Mouse (Mus musculus) midbrain, embryonic 10.5 days (tissue): ENCODE data around the gene Ptprd. TPM values are rescaled to one million over a fixed set of nuclear protein-coding genes. Genes with fewer than 3 reads are reported as not detected.

Experiments
- DNase-seq: peaks from one replicate; pipeline ENCODE4 v3.0.0-alpha.2; 2017; ENCODE audit warnings: low spot score
- H3K27ac ChIP-seq: fragments of 300-500 bp; sonication (generic); replicated peaks from 2 replicates; pipeline ENCODE4 v1.5.1; 2016; ENCODE audit warnings: mild to moderate bottlenecking
- H3K27me3 ChIP-seq: fragments of 300-500 bp; sonication (generic); 2 replicates; pipeline ENCODE4 v1.6.1; 2016; ENCODE audit warnings: low read depth, mild to moderate bottlenecking; ENCODE audit not compliant: poor library complexity, severe bottlenecking
- H3K36me3 ChIP-seq: fragments of 300-500 bp; sonication (generic); 2 replicates; pipeline ENCODE4 v1.6.1; 2016; ENCODE audit warnings: mild to moderate bottlenecking, moderate library complexity
- H3K4me1 ChIP-seq: fragments of 300-500 bp; sonication (generic); 2 replicates; pipeline ENCODE4 v1.6.1; 2016
- H3K4me3 ChIP-seq: fragments of 300-500 bp; sonication (generic); 2 replicates; pipeline ENCODE4 v1.5.1; 2016; ENCODE audit warnings: mild to moderate bottlenecking, moderate library complexity
- H3K9me3 ChIP-seq: fragments of 300-500 bp; sonication (generic); replicated peaks from 2 replicates; pipeline ENCODE4 v1.6.1; 2016; ENCODE audit warnings: mild to moderate bottlenecking
- WGBS: fragments of 180-500 bp; shearing (Covaris S2); methylation state at CpG from one replicate; pipeline ENCODE4 v1.1.7; 2016; 5-methylcytosine and 5-hydroxymethylcytosine counted together
- polyA plus RNA-seq: library from polyadenylated mRNA; unstranded; fragments of >200 nt; fragmentation: Nextera tagmentation; extraction: Ambion mirVana; gene quantifications from 2 replicates; pipeline ENCODE4 v1.2.1, GENCODE M21; 2016

Ptprd gene
- polyA plus RNA-seq, 1 experiment from 2014 or later: 9.6 TPM

GRCm38 (mm10) chr4:76451019-76451552, 1760.7 kb downstream of the Ptprd start:
- Histone ChIP-seq H3K27ac (peak overlapping the region; percentile 95), H3K4me1 (peaks cover 19% of the 10 kb centered on the region), H3K36me3 (no peaks in the 10 kb centered on the region), H3K27me3 (peaks cover 14% of the 10 kb centered on the region), H3K9me3 (no peaks in the 10 kb centered on the region), H3K4me3 (peak overlapping the region; percentile 78)
- WGBS: 48% methylated on average over 8 of the region's 8 CpGs
- peak; percentile 16 for DNase-seq

GRCm38 (mm10) chr4:76450351-76451018, 1761.3 kb downstream of the Ptprd start:
- Histone ChIP-seq H3K27me3 (peaks cover 14% of the 10 kb centered on the region), H3K9me3 (no peaks in the 10 kb centered on the region), H3K27ac (peak overlapping the region; percentile 95), H3K4me1 (peaks cover 19% of the 10 kb centered on the region), H3K4me3 (peak overlapping the region; percentile 78), H3K36me3 (no peaks in the 10 kb centered on the region)
- under 1% methylated on average over 34 of the region's 34 CpGs for WGBS
- DNase-seq: peak; percentile 80

- H3K4me3 ChIP-seq: peak overlapping the region; percentile 78
- no peaks in the 10 kb centered on the region for H3K36me3 ChIP-seq
- H3K27me3 ChIP-seq: peaks cover 14% of the 10 kb centered on the region
- H3K27ac ChIP-seq: peak overlapping the region; percentile 95
- no peaks in the 10 kb centered on the region for H3K9me3 ChIP-seq
- WGBS: under 1% methylated on average over 99 of the region's 99 CpGs
- peaks cover 19% of the 10 kb centered on the region for H3K4me1 ChIP-seq
- DNase-seq: peak; percentile 82
These were observed 1762.1 kb downstream of the Ptprd start for GRCm38 (mm10) chr4:76449466-76450350.

- Histone ChIP-seq H3K27ac (peak overlapping the region; percentile 95), H3K9me3 (no peaks in the 10 kb centered on the region), H3K4me1 (peaks cover 19% of the 10 kb centered on the region), H3K4me3 (peak overlapping the region; percentile 78), H3K27me3 (peaks cover 14% of the 10 kb centered on the region), H3K36me3 (no peaks in the 10 kb centered on the region)
- DNase-seq: peak; percentile 24
- under 1% methylated on average over 24 of the region's 24 CpGs for WGBS
These were observed 1762.9 kb downstream of the Ptprd start for GRCm38 (mm10) chr4:76448678-76449465.

- Histone ChIP-seq H3K4me3 (no peak overlapping the region), H3K9me3 (no peaks in the 10 kb centered on the region), H3K36me3 (no peaks in the 10 kb centered on the region), H3K4me1 (peaks cover 19% of the 10 kb centered on the region), H3K27me3 (peaks cover 14% of the 10 kb centered on the region), H3K27ac (no peak overlapping the region)
- no peak for DNase-seq
These were observed 1764.4 kb downstream of the Ptprd start for GRCm38 (mm10) chr4:76447396-76447795.

- Histone ChIP-seq H3K9me3 (no peaks in the 10 kb centered on the region), H3K4me1 (peaks cover 13% of the 10 kb centered on the region), H3K4me3 (no peak overlapping the region), H3K27me3 (no peaks in the 10 kb centered on the region), H3K27ac (no peak overlapping the region), H3K36me3 (no peaks in the 10 kb centered on the region)
- WGBS: 65% methylated on average over 4 of the region's 4 CpGs
- no peak for DNase-seq
These were observed 1767.0 kb downstream of the Ptprd start for GRCm38 (mm10) chr4:76444778-76445177.

GRCm38 (mm10) chr4:76443553-76443952, 1768.2 kb downstream of the Ptprd start:
- H3K36me3 ChIP-seq: no peaks in the 10 kb centered on the region
- no peak overlapping the region for H3K4me3 ChIP-seq
- H3K27me3 ChIP-seq: no peaks in the 10 kb centered on the region
- WGBS: 91% methylated on average over 4 of the region's 4 CpGs
- DNase-seq: no peak
- H3K27ac ChIP-seq: no peak overlapping the region
- H3K9me3 ChIP-seq: no peaks in the 10 kb centered on the region
- peaks cover 17% of the 10 kb centered on the region for H3K4me1 ChIP-seq

- whole genome bisulfite sequencing: 65% methylated on average over 6 of the region's 6 CpGs
- H3K4me1 ChIP-seq: peaks cover 14% of the 10 kb centered on the region
- H3K36me3 ChIP-seq: no peaks in the 10 kb centered on the region
- no peak overlapping the region for H3K27ac ChIP-seq
- H3K4me3 ChIP-seq: no peak overlapping the region
- no peaks in the 10 kb centered on the region for H3K27me3 ChIP-seq
- no peak for DNase-seq
- H3K9me3 ChIP-seq: no peaks in the 10 kb centered on the region
These were observed 1770.9 kb downstream of the Ptprd start for GRCm38 (mm10) chr4:76440791-76441364.

GRCm38 (mm10) chr4:76438496-76439079, 1773.2 kb downstream of the Ptprd start:
- Histone ChIP-seq H3K9me3 (no peaks in the 10 kb centered on the region), H3K27ac (no peak overlapping the region), H3K36me3 (no peaks in the 10 kb centered on the region), H3K4me1 (peaks cover 15% of the 10 kb centered on the region), H3K27me3 (no peaks in the 10 kb centered on the region), H3K4me3 (no peak overlapping the region)
- WGBS: 89% methylated on average over 6 of the region's 6 CpGs
- DNase-seq: no peak

- no peak for DNase-seq
- H3K4me1 ChIP-seq: peaks cover 15% of the 10 kb centered on the region
- H3K27me3 ChIP-seq: no peaks in the 10 kb centered on the region
- H3K4me3 ChIP-seq: no peak overlapping the region
- no peaks in the 10 kb centered on the region for H3K36me3 ChIP-seq
- H3K9me3 ChIP-seq: no peaks in the 10 kb centered on the region
- H3K27ac ChIP-seq: no peak overlapping the region
- WGBS: 78% methylated on average over 4 of the region's 4 CpGs
These were observed 1773.7 kb downstream of the Ptprd start for GRCm38 (mm10) chr4:76438068-76438467.

GRCm38 (mm10) chr4:76435920-76436319, 1775.8 kb downstream of the Ptprd start:
- Histone ChIP-seq H3K4me1 (peaks cover 15% of the 10 kb centered on the region), H3K27ac (no peak overlapping the region), H3K9me3 (no peaks in the 10 kb centered on the region), H3K4me3 (no peak overlapping the region), H3K36me3 (no peaks in the 10 kb centered on the region), H3K27me3 (no peaks in the 10 kb centered on the region)
- DNase-seq: no peak
- WGBS: 67% methylated on average over 5 of the region's 5 CpGs

- 80% methylated on average over 3 of the region's 3 CpGs for WGBS
These were observed 1782.0 kb downstream of the Ptprd start for GRCm38 (mm10) chr4:76429769-76430168.

More at GRCm38 (mm10) chr4:76429769-76430168, 1782.0 kb downstream of the Ptprd start:
- Histone ChIP-seq H3K27me3 (no peaks in the 10 kb centered on the region), H3K4me1 (no peaks in the 10 kb centered on the region), H3K4me3 (no peak overlapping the region), H3K36me3 (no peaks in the 10 kb centered on the region), H3K27ac (no peak overlapping the region), H3K9me3 (no peaks in the 10 kb centered on the region)
- DNase-seq: no peak
